In genomic region chr2:163317281-163317680, GRCm38 (mm10) we compare ENCODE assay signal across 26 mouse cellular contexts.
"Had no signal": no experiment of that assay in that cellular context is flagged by ENCODE, and none has a peak within 500 bp of the region (broad histone marks: within the 10 kb centered on the region; RNA-seq: fewer than 3 reads in every experiment).

No protein-coding gene starts in this region.

- DNase-seq: gastrocnemius, postnatal 14 days; gastrocnemius, postnatal 36 days; heart, adult 11 months; heart, postnatal 10 days; heart, postnatal 4 days; kidney, adult 18-20 months; kidney, adult 8-10 months; kidney, postnatal 10 days; kidney, postnatal 25 days; kidney, postnatal 4 days; layer of hippocampus, adult 9-11 months; layer of hippocampus, postnatal 36 days; left cerebral cortex, postnatal 4 days had no signal

- H3K36me3 ChIP-seq: heart, embryonic 10.5 days; heart, embryonic 12.5 days; intestine, embryonic 15.5 days; limb, embryonic 13.5 days; limb, embryonic 15.5 days; liver, embryonic 12.5 days had no signal

- H3K4me1 ChIP-seq: heart, embryonic 12.5 days; hindbrain, embryonic 12.5 days; intestine, embryonic 15.5 days; limb, embryonic 13.5 days; limb, embryonic 15.5 days; liver, embryonic 12.5 days had no signal

- H3K9me3 ChIP-seq: heart, embryonic 10.5 days; heart, embryonic 12.5 days; hindbrain, embryonic 10.5 days; hindbrain, embryonic 12.5 days; intestine, embryonic 15.5 days; limb, embryonic 13.5 days; limb, embryonic 15.5 days; liver, embryonic 12.5 days had no signal

- ATAC-seq: hindbrain, embryonic 16.5 days; inflammation-experienced regulatory T-cells, adult 6 months; intestine, embryonic 15.5 days; intestine, postnatal 0 days; liver, embryonic 12.5 days had no signal

- H3K9ac ChIP-seq: heart, embryonic 12.5 days; hindbrain, embryonic 12.5 days; hindbrain, embryonic 14.5 days; intestine, embryonic 15.5 days; limb, embryonic 13.5 days; limb, embryonic 15.5 days; liver, embryonic 12.5 days; liver, embryonic 14.5 days had no signal

- H3K27ac ChIP-seq: heart, embryonic 10.5 days; hindbrain, embryonic 10.5 days; hindbrain, embryonic 12.5 days; hindbrain, embryonic 14.5 days; intestine, embryonic 15.5 days; limb, embryonic 13.5 days; limb, embryonic 15.5 days; liver, embryonic 12.5 days; liver, embryonic 14.5 days had no signal

- H3K27me3 ChIP-seq: intestine, embryonic 15.5 days had no signal

- H3K4me3 ChIP-seq: heart, embryonic 10.5 days; heart, embryonic 12.5 days; hindbrain, embryonic 10.5 days; hindbrain, embryonic 12.5 days; intestine, embryonic 15.5 days; limb, embryonic 13.5 days; limb, embryonic 15.5 days; liver, embryonic 12.5 days had no signal
